Mouse (Mus musculus) midbrain, embryonic 12.5 days (tissue): ENCODE measurements around the gene Chmp2a. TPM values are rescaled to one million over a fixed set of nuclear protein-coding genes. Genes with fewer than 3 reads are reported as not detected.

Source experiments
- ATAC-seq: fragments of 200-750 bp; cut with Nextera tagmentation; 2 replicates; pipeline ENCODE4 v1.8.0; 2017; ENCODE audit warnings: low read depth, moderate TSS enrichment, moderate library complexity; ENCODE audit not compliant: low FRiP score
- H3K27ac ChIP-seq: fragments of 300-500 bp; sonication (generic); replicated peaks from 2 replicates; pipeline ENCODE4 v1.5.1; 2016; ENCODE audit warnings: mild to moderate bottlenecking
- H3K27me3 ChIP-seq: fragments of 300-500 bp; sonication (generic); 2 replicates; pipeline ENCODE4 v1.6.1; 2016; ENCODE audit warnings: mild to moderate bottlenecking
- H3K36me3 ChIP-seq: fragments of 300-500 bp; sonication (generic); 2 replicates; pipeline ENCODE4 v1.6.1; 2016
- H3K4me1 ChIP-seq: fragments of 300-500 bp; sonication (generic); 2 replicates; pipeline ENCODE4 v1.6.1; 2016
- H3K4me2 ChIP-seq: fragments of 300-500 bp; sonication (generic); replicated peaks from 2 replicates; pipeline ENCODE4 v1.6.1; 2016; ENCODE audit warnings: mild to moderate bottlenecking, moderate library complexity
- H3K4me3 ChIP-seq: fragments of 300-500 bp; sonication (generic); 2 replicates; pipeline ENCODE4 v1.5.1; 2016; ENCODE audit warnings: mild to moderate bottlenecking
- H3K9ac ChIP-seq: fragments of 300-500 bp; sonication (generic); replicated peaks from 2 replicates; pipeline ENCODE4 v1.6.1; 2016; ENCODE audit warnings: mild to moderate bottlenecking, moderate library complexity
- H3K9me3 ChIP-seq: fragments of 300-500 bp; sonication (generic); 2 replicates; pipeline ENCODE4 v1.6.1; 2016; ENCODE audit warnings: mild to moderate bottlenecking
- WGBS: fragments of 180-500 bp; shearing (Covaris S2); methylation state at CpG from one replicate; pipeline ENCODE4 v1.1.7; 2016; 5-methylcytosine and 5-hydroxymethylcytosine counted together
- polyA plus RNA-seq: library from polyadenylated mRNA; unstranded; fragments of >200 nt; fragmentation: Nextera tagmentation; extraction: Ambion mirVana; gene quantifications from 2 replicates; pipeline ENCODE4 v1.2.1, GENCODE M21; 2016

Gene Chmp2a
- polyA plus RNA-seq, 1 experiment from 2014 or later, result 150 TPM

DNA sequence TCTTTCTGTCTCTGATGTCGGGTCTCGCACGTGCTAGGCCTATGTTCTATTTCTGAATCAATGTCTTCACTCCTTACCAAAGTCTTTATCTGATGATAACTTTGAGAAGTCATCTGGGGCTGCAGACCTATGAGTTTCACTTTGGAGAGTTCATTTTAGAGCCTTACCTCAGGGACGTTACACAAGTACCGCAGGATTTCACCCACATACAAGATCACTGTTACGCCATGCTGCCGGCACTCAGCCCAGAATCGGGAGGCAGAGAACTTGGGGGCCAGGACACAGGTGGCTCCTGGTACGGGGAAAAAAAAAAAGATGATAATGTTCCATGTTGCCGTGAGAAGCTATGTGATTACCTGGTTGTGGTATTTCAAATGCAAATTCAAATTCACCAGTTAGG is 41.5 kb downstream of the Chmp2a start:
- 89% methylated on average over 10 of the region's 10 CpGs for WGBS
- H3K27me3 ChIP-seq, result no peaks in the 10 kb centered on the region
- H3K9ac ChIP-seq, result no peak overlapping the region
- no peak for ATAC-seq
- no peak overlapping the region for H3K4me2 ChIP-seq
- no peaks in the 10 kb centered on the region for H3K4me1 ChIP-seq
- H3K27ac ChIP-seq, result no peak overlapping the region
- H3K36me3 ChIP-seq, result no peaks in the 10 kb centered on the region
- no peak overlapping the region for H3K4me3 ChIP-seq
- no peaks in the 10 kb centered on the region for H3K9me3 ChIP-seq

DNA sequence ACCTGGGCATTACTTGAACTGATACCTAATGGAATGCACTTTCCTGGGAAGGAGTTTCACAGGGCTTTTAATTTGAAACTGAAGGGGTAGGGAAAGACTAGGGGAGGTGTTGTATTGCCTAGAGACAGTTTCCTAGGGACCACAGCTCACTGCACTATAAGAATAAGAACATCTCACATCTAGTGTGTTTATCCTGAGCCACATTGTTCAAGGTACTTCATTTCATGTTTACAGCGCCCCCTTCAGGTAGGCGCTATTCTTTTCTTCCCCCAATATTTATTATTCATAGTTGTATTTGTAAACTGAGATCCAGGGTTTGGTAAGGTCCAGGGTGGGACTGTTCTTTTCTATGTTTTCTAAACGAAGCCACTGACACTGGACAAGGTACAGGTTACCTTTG is 42.4 kb downstream of the Chmp2a start:
- Histone ChIP-seq H3K36me3 (no peaks in the 10 kb centered on the region), H3K4me1 (no peaks in the 10 kb centered on the region), H3K9ac (no peak overlapping the region), H3K4me2 (no peak overlapping the region), H3K4me3 (no peak overlapping the region), H3K9me3 (no peaks in the 10 kb centered on the region), H3K27ac (no peak overlapping the region), H3K27me3 (no peaks in the 10 kb centered on the region)
- ATAC-seq, result no peak
- 9% methylated on average over 3 of the region's 3 CpGs for WGBS

- Histone ChIP-seq H3K27me3 (no peaks in the 10 kb centered on the region), H3K4me3 (no peak overlapping the region), H3K4me1 (no peaks in the 10 kb centered on the region), H3K9ac (no peak overlapping the region), H3K9me3 (no peaks in the 10 kb centered on the region), H3K36me3 (0 out of 2 replicates have a peak, but pooled peaks cover 3% of the 10 kb centered on the region), H3K27ac (no peak overlapping the region), H3K4me2 (no peak overlapping the region)
- no peak for ATAC-seq
- WGBS, result 87% methylated on average over 8 of the region's 8 CpGs
Observed at GRCm38 (mm10) chr7:12987409-12988189, 47.0 kb downstream of the Chmp2a start.

GRCm38 (mm10) chr7:12986906-12987305 is 47.7 kb downstream of the Chmp2a start:
- no peak for ATAC-seq
- no peaks in the 10 kb centered on the region for H3K9me3 ChIP-seq
- H3K9ac ChIP-seq, result no peak overlapping the region
- no peaks in the 10 kb centered on the region for H3K4me1 ChIP-seq
- peaks cover 8% of the 10 kb centered on the region; the same call in 1 of the 2 replicates for H3K36me3 ChIP-seq
- 82% methylated on average over 8 of the region's 8 CpGs for WGBS
- no peak overlapping the region for H3K4me3 ChIP-seq
- no peak overlapping the region for H3K27ac ChIP-seq
- H3K4me2 ChIP-seq, result no peak overlapping the region
- H3K27me3 ChIP-seq, result no peaks in the 10 kb centered on the region

DNA sequence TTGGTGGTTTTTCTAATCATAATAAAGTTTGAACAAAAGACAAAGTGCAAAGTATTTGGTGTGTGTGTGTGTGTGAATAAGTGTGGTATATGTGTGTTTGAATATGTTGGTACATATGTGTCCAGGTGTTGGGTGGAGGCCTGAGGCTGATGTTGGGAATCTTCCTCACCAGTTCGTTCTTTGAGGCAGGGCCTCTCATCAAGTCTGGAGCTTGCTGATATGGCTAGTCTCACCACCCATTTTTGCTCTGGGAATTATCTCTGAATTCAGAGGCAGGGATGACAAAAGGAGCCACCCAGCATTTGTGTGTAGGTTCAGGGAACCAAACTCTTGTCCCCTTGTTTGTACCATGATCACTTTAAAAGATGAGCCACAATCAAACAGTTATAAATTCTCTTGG is 48.9 kb downstream of the Chmp2a start:
- Histone ChIP-seq H3K9ac (no peak overlapping the region), H3K27me3 (no peaks in the 10 kb centered on the region), H3K36me3 (peaks cover 8% of the 10 kb centered on the region; the same call in 1 of the 2 replicates), H3K4me1 (no peaks in the 10 kb centered on the region), H3K4me2 (no peak overlapping the region), H3K27ac (no peak overlapping the region), H3K4me3 (no peak overlapping the region), H3K9me3 (no peaks in the 10 kb centered on the region)
- ATAC-seq, result no peak
- WGBS, result 91% methylated on average over 1 of the region's 1 CpGs

Other genes with a start within 250 kb of the Chmp2a start
- 17.5 and 17.6 TPM in 2 replicates for gene Zscan18, start 231.2 kb downstream of the Chmp2a start, polyA plus RNA-seq
- gene Zfp329, start 215.9 kb downstream of the Chmp2a start, polyA plus RNA-seq, result 27.1 and 31.6 TPM in 2 replicates
- 32.3 and 34.5 TPM in 2 replicates for gene Zfp110, start 200.0 kb downstream of the Chmp2a start, polyA plus RNA-seq
- gene Zfp128, start 153.6 kb downstream of the Chmp2a start, polyA plus RNA-seq, result 5.5 and 6.5 TPM in 2 replicates
- 11.2 and 11.8 TPM in 2 replicates for gene Zscan22, start 137.0 kb downstream of the Chmp2a start, polyA plus RNA-seq
- 603 and 620 TPM in 2 replicates for gene Rps5, start 112.5 kb downstream of the Chmp2a start, polyA plus RNA-seq
- 0.79 and 0.93 TPM in 2 replicates for gene Rnf225, start 107.4 kb downstream of the Chmp2a start, polyA plus RNA-seq
- gene Zfp324, start 69.0 kb downstream of the Chmp2a start, polyA plus RNA-seq, result 14.2 and 15.5 TPM in 2 replicates
- 18.1 and 18.7 TPM in 2 replicates for gene Zfp446, start 57.0 kb downstream of the Chmp2a start, polyA plus RNA-seq
- 0.13 TPM in 1 of 2 replicates, not detected in the other for gene Slc27a5, start 36.6 kb downstream of the Chmp2a start, polyA plus RNA-seq
- 376 and 420 TPM in 2 replicates for gene Trim28, start 35.7 kb downstream of the Chmp2a start, polyA plus RNA-seq
- 36.6 and 37.1 TPM in 2 replicates for gene Zbtb45, start 24.8 kb downstream of the Chmp2a start, polyA plus RNA-seq
- gene Ube2m, start 3.5 kb upstream of the Chmp2a start, polyA plus RNA-seq, result 143 and 149 TPM in 2 replicates
- gene Mzf1, start 20.0 kb upstream of the Chmp2a start, polyA plus RNA-seq, result 5.2 and 5.3 TPM in 2 replicates
- gene Vmn1r85, start 60.4 kb upstream of the Chmp2a start, polyA plus RNA-seq, result not detected in 2 replicates
- gene Vmn1r86, start 85.1 kb upstream of the Chmp2a start, polyA plus RNA-seq, result not detected in 2 replicates
- not detected in 2 replicates for gene Vmn1r87, start 105.3 kb upstream of the Chmp2a start, polyA plus RNA-seq
- not detected in 2 replicates for gene Vmn1r88, start 124.8 kb upstream of the Chmp2a start, polyA plus RNA-seq
- gene Vmn1r89, start 178.2 kb upstream of the Chmp2a start, polyA plus RNA-seq, result not detected in 2 replicates
- gene Lig1, start 242.5 kb upstream of the Chmp2a start, polyA plus RNA-seq, result 98.0 and 100 TPM in 2 replicates
- 15.1 and 15.7 TPM in 2 replicates for gene Zswim9, start 243.9 kb upstream of the Chmp2a start, polyA plus RNA-seq